Mouse (Mus musculus) stomach, postnatal 0 days (tissue): ENCODE results near the gene Taf1d.

Source experiments
- CTCF ChIP-seq: IDR thresholded peaks from 2 replicates; pipeline ENCODE4 v1.5.1; 2016; ENCODE audit warnings: antibody characterized with exemption, low read depth, mild to moderate bottlenecking, moderate library complexity
- EP300 ChIP-seq: optimal IDR thresholded peaks from 2 replicates; pipeline ENCODE3; 2016; ENCODE audit warnings: antibody characterized with exemption

DNA sequence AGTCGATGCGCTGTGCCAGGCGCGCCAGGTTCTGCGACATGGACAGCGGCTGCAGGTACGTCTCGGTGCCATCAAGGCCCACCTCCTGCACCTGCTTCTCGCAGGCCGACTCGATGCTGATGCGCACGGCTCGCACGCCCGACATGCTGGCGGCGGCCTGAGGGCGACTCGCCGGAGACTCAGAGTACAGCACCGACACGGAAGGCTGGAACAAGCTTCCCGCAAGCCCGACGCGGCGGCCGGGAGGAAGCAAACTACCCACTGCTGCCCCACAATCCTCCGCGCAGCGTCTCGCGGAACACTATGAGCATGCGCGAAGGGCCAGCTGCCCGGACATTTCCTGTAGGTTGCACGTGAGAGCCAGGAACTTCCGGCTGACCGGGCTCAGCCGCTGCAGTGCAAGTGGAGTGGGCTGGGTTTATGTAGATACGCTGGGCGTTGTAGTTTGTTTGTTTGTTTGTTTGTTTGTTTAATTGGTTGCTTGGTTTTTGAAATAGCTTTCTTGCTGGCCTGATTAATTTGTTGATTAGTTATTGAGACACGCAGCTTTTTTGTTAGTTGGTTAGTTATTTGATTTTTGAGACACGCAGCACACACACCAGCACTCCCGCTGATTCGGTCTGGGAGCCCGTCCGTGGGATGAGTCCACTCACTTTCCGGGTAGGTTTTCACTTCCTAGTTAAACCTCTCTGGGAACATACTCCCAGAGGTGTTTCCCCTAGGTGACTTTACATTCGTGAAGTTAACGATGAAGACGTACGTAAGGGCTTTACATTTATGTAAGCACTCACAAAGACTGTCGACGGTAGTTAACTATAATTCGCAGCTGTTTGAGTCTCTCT lies 26.1 kb upstream of the Taf1d start, which contains the start of gene Med17:
- TF ChIP-seq CTCF (no peak), EP300 (no peak)
